Mouse (Mus musculus): ENCODE measurements at regions not wholly inside any gene's neighbourhood (a gene's known extent, or its start where the extent isn't known, plus 50 kb on each side); places are given as distances from the start of the nearest gene placed in this dataset.

- TF ChIP-seq CTCF (IDR thresholded peaks at IDR 0.05; ENCODE audit: control insufficient read depth, insufficient read depth, insufficient read length) (no peak), CEBPB (IDR thresholded peaks at IDR 0.05; ENCODE audit: low read depth) (no peak), FOSL1 (IDR thresholded peaks at IDR 0.05; ENCODE audit: insufficient read depth, low read length, poor library complexity, severe bottlenecking) (no peak), MAX (IDR thresholded peaks at IDR 0.05) (no peak)
These were observed 70.1 kb upstream of the Otogl start for GRCm38 (mm10) chr10:107982082-107982481.

Data from C2C12 (cell line).